Mouse (Mus musculus) midbrain, embryonic 12.5 days (tissue): Measurements from ENCODE around the gene Fgfr2. TPM values are rescaled to one million over a fixed set of nuclear protein-coding genes. Genes with fewer than 3 reads are reported as not detected.

Source experiments
- ATAC-seq: fragments of 200-750 bp; cut with Nextera tagmentation; 2 replicates; pipeline ENCODE4 v1.8.0; 2017; ENCODE audit warnings: low read depth, moderate TSS enrichment, moderate library complexity; ENCODE audit not compliant: low FRiP score
- H3K27ac ChIP-seq: fragments of 300-500 bp; sonication (generic); replicated peaks from 2 replicates; pipeline ENCODE4 v1.5.1; 2016; ENCODE audit warnings: mild to moderate bottlenecking
- H3K27me3 ChIP-seq: fragments of 300-500 bp; sonication (generic); 2 replicates; pipeline ENCODE4 v1.6.1; 2016; ENCODE audit warnings: mild to moderate bottlenecking
- H3K36me3 ChIP-seq: fragments of 300-500 bp; sonication (generic); 2 replicates; pipeline ENCODE4 v1.6.1; 2016
- H3K4me1 ChIP-seq: fragments of 300-500 bp; sonication (generic); 2 replicates; pipeline ENCODE4 v1.6.1; 2016
- H3K4me2 ChIP-seq: fragments of 300-500 bp; sonication (generic); replicated peaks from 2 replicates; pipeline ENCODE4 v1.6.1; 2016; ENCODE audit warnings: mild to moderate bottlenecking, moderate library complexity
- H3K4me3 ChIP-seq: fragments of 300-500 bp; sonication (generic); 2 replicates; pipeline ENCODE4 v1.5.1; 2016; ENCODE audit warnings: mild to moderate bottlenecking
- H3K9ac ChIP-seq: fragments of 300-500 bp; sonication (generic); replicated peaks from 2 replicates; pipeline ENCODE4 v1.6.1; 2016; ENCODE audit warnings: mild to moderate bottlenecking, moderate library complexity
- H3K9me3 ChIP-seq: fragments of 300-500 bp; sonication (generic); 2 replicates; pipeline ENCODE4 v1.6.1; 2016; ENCODE audit warnings: mild to moderate bottlenecking
- WGBS: fragments of 180-500 bp; shearing (Covaris S2); methylation state at CpG from one replicate; pipeline ENCODE4 v1.1.7; 2016; 5-methylcytosine and 5-hydroxymethylcytosine counted together
- polyA plus RNA-seq: library from polyadenylated mRNA; unstranded; fragments of >200 nt; fragmentation: Nextera tagmentation; extraction: Ambion mirVana; gene quantifications from 2 replicates; pipeline ENCODE4 v1.2.1, GENCODE M21; 2016

Gene Fgfr2
- polyA plus RNA-seq, 1 experiment from 2014 or later, result 96.5 TPM

DNA sequence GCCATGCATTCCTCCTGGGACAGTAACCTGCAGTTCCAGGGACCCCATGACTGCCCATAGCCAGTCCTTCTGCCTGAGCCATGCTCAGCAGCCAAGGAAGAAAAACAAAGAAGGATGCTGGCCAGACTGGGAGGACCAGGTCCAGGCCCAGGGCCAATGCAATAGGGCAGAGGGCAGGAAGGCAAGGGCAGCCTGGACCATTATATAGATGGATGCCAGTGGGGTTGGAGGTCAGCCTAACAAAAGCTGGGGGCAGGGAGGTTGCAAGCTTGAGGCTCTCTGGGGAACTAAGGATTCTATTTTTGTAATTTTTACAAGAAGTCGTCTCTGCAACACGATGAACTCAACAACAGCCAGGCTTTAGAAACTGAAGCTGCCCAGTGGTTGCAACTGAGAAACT is 890.2 kb downstream of the Fgfr2 start:
- Histone ChIP-seq H3K36me3 (peaks cover 26% of the 10 kb centered on the region), H3K9me3 (no peaks in the 10 kb centered on the region), H3K4me2 (no peak overlapping the region), H3K27me3 (no peaks in the 10 kb centered on the region), H3K9ac (no peak overlapping the region), H3K27ac (no peak overlapping the region), H3K4me3 (no peak overlapping the region), H3K4me1 (peaks cover 6% of the 10 kb centered on the region; the same call in 1 of the 2 replicates)
- ATAC-seq, result no peak
- WGBS, result 44% methylated on average over 2 of the region's 2 CpGs

DNA sequence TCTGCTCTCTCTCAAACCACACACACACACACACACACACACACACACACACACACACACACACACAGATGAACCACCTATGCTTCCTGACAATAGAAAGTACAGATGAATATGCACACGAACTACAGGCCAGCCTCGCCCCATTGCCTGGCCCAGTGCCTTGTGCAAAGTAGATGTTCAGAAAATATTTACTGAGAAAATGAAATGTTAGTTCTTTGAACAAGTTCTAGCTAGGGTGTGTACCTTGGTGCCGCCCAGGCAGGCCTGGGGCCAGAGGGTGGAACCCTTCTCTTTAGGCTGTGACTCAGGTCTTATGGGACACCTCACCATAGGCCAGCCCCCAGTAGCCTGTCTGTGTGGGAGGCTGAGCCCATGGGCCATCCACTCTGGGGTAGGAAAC is 891.7 kb downstream of the Fgfr2 start:
- no peaks in the 10 kb centered on the region for H3K27me3 ChIP-seq
- peaks cover 6% of the 10 kb centered on the region; the same call in 1 of the 2 replicates for H3K4me1 ChIP-seq
- WGBS, result 94% methylated on average over 3 of the region's 3 CpGs
- H3K4me2 ChIP-seq, result no peak overlapping the region
- H3K36me3 ChIP-seq, result peaks cover 11% of the 10 kb centered on the region
- H3K4me3 ChIP-seq, result no peak overlapping the region
- H3K9me3 ChIP-seq, result no peaks in the 10 kb centered on the region
- H3K27ac ChIP-seq, result no peak overlapping the region
- no peak overlapping the region for H3K9ac ChIP-seq
- no peak for ATAC-seq

DNA sequence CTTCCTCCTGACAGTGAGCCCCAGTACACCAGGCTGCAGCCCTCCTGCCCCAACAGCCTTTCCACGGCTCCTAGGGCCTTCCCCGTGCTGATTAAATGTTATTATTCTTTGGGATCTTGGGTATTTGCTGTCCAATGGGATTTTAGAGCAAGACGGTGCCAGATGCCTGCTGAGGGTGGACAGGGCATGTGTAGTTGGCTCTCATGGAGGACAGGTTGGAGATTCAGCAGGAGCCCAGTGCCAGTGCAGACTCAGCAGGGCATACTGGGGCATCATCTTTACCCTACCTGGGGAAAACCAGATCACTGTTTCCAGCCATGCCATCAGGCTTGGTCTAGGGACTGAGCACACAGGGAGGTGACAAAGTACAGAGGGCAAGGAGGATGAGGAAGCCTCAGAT is 892.2 kb downstream of the Fgfr2 start:
- WGBS, result 80% methylated on average over 3 of the region's 3 CpGs
- no peak for ATAC-seq
- peaks cover 6% of the 10 kb centered on the region; the same call in 1 of the 2 replicates for H3K4me1 ChIP-seq
- no peaks in the 10 kb centered on the region for H3K9me3 ChIP-seq
- 0 out of 2 replicates have a peak overlapping the region, but pooled peaks have one; percentile 25 for H3K27ac ChIP-seq
- no peak overlapping the region for H3K4me3 ChIP-seq
- peaks cover 6% of the 10 kb centered on the region; the same call in 1 of the 2 replicates for H3K36me3 ChIP-seq
- H3K27me3 ChIP-seq, result no peaks in the 10 kb centered on the region
- no peak overlapping the region for H3K9ac ChIP-seq
- no peak overlapping the region for H3K4me2 ChIP-seq

DNA sequence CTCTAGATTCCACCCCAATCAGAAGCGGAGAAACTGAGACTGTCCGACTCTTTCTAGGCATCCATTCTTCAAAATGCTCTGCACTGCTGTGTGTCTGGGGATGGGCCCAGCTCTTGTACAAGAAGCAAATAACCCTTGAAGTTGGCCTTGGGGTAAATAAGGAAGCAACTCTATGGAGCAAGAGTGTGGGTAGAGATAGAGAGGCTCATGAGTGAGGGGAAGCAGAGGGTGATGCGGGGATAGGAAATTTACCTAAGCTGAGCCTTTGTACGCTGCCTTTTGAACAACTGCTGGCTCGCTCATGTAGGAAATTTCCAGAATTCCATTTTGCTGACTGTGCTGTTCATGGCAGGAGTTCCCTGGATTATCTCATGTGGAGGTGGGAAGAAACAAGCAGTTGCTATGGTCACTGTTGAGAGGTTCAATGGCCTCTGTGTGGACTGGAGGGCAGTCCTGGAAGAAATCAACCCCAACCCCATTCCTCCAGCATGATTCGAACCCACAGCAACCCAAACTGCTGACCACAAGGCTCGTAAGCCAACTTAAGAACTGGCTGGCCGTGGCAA is 896.0 kb downstream of the Fgfr2 start:
- H3K9ac ChIP-seq, result no peak overlapping the region
- H3K4me1 ChIP-seq, result peaks cover 10% of the 10 kb centered on the region
- no peaks in the 10 kb centered on the region for H3K36me3 ChIP-seq
- H3K27ac ChIP-seq, result no peak overlapping the region
- no peak overlapping the region for H3K4me2 ChIP-seq
- 88% methylated on average over 8 of the region's 8 CpGs for whole genome bisulfite sequencing
- no peaks in the 10 kb centered on the region for H3K9me3 ChIP-seq
- no peak overlapping the region for H3K4me3 ChIP-seq
- 0 out of 2 replicates have a peak, but pooled peaks have one; percentile 28 for ATAC-seq
- no peaks in the 10 kb centered on the region for H3K27me3 ChIP-seq

DNA sequence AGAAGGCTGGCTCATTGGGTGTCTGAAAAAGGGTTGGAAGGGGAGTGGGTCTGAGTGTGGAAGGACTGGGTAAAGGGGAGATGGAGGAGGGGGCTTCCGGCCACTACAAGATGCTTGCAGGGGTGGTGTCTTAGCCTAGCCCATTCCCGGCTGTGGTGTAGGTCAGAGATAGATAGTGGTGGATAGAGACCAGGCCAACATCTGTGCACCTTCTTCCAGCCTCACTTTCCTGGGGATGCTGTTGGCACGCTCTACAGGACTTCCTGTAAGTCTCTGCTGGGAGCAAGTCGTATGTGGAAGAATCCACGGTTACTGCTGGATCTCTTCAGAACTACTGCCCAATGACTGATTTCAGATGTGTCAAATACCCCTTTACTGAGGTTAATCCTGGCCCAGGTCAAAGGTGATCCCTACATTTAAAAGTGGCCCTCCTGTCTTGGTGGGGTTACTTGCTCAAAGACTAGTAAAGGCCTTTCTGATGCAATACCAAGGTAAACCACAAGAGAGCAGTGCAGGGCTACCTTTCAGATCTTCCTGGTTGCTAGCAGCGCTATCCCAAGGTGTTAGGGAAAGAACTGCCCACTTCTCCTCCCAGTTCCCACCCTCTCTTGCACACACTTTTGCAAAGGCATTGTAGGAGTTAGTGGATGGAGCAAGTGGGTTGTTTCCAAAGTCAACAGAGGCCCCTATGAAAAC is 896.6 kb downstream of the Fgfr2 start:
- H3K4me2 ChIP-seq, result no peak overlapping the region
- H3K4me3 ChIP-seq, result no peak overlapping the region
- ATAC-seq, result peak; percentile 64; the same call in 1 of the 2 replicates
- H3K36me3 ChIP-seq, result no peaks in the 10 kb centered on the region
- 57% methylated on average over 6 of the region's 6 CpGs for WGBS
- H3K4me1 ChIP-seq, result peaks cover 10% of the 10 kb centered on the region
- no peaks in the 10 kb centered on the region for H3K27me3 ChIP-seq
- H3K27ac ChIP-seq, result no peak overlapping the region
- H3K9ac ChIP-seq, result no peak overlapping the region
- H3K9me3 ChIP-seq, result no peaks in the 10 kb centered on the region

DNA sequence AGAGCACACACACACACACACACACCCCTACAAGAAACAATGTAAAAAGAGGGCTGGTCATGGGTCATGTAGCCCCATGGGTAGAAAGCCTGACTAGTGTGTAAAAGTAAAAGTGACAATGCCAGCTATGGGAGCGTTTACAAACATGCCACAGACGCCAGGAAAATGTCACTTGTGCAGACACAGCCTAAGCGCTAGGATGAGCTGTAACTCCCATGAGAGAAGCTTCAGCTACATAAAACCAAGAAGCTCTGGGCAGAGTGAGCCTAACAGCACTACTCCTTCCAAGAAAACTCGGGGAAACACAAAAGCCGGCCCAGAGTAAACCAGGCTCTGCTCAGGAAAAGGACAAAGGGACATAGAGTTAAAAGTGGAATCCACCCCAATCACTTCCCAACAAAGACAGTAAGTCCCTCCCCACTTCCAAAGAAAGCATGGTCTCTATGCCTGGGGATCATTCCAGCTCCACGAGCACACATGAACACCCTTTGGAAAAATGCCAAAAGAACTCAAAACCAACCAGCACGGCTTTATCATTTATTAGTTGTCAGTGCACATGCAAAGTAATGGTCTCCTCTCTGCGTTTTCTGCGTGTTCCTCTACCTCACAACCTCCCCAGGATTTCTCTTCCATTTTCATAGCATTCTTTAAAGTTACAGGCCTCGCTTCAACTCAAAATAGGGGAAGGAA is 899.6 kb downstream of the Fgfr2 start:
- Histone ChIP-seq H3K27me3 (no peaks in the 10 kb centered on the region), H3K9me3 (no peaks in the 10 kb centered on the region), H3K27ac (no peak overlapping the region), H3K36me3 (no peaks in the 10 kb centered on the region), H3K4me2 (no peak overlapping the region), H3K4me3 (no peak overlapping the region), H3K9ac (no peak overlapping the region), H3K4me1 (peaks cover 8% of the 10 kb centered on the region; the same call in 1 of the 2 replicates)
- no peak for ATAC-seq
- 59% methylated on average over 10 of the region's 10 CpGs for WGBS

DNA sequence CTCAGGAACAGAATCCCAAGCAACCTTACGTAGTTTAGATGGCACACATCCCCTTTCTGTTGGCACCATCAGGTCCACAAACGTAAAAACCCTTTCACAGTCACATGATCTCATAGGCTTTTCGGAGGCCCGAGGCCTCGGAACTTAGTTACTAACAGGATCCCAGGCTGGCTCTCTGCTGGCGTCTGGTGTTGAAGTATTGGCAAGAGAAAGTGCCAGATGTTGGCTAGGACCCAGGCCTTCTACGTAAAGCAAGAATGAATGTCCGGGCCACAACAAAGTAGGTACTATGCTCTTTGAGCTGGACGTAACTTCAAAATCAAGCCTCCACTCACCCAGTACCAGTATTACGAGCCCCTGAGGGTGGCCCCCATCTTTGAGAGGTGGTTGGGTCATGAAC is 909.1 kb downstream of the Fgfr2 start:
- no peak overlapping the region for H3K4me2 ChIP-seq
- H3K4me3 ChIP-seq, result no peak overlapping the region
- no peaks in the 10 kb centered on the region for H3K36me3 ChIP-seq
- H3K4me1 ChIP-seq, result 0 out of 2 replicates have a peak, but pooled peaks cover 9% of the 10 kb centered on the region
- no peak for ATAC-seq
- 80% methylated on average over 10 of the region's 10 CpGs for WGBS
- no peaks in the 10 kb centered on the region for H3K9me3 ChIP-seq
- H3K27ac ChIP-seq, result no peak overlapping the region
- no peak overlapping the region for H3K9ac ChIP-seq
- no peaks in the 10 kb centered on the region; the same call in 1 of the 2 replicates for H3K27me3 ChIP-seq

DNA sequence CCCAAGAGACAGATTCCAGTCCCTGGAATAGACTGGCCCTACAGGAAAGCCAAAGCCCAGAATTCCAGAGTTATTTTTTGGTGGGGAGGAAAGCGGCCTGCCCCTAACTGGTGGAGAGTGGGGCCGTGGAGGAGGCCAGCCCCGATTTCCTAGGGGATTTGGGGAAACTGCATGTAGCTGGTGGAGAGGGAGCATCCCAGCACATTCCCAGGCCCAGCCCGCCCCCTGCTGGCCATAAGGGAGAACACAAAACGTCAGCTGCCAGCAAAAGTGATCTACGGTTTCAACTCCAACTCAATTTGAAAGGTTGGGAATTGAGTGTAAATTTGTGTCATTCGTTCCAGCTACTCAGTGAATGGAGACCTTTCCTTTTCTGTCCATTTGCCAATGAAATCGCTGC is 909.7 kb downstream of the Fgfr2 start:
- whole genome bisulfite sequencing, result 7% methylated on average over 8 of the region's 8 CpGs
- no peak overlapping the region for H3K9ac ChIP-seq
- H3K4me1 ChIP-seq, result 0 out of 2 replicates have a peak, but pooled peaks cover 10% of the 10 kb centered on the region
- H3K4me3 ChIP-seq, result no peak overlapping the region
- no peaks in the 10 kb centered on the region for H3K9me3 ChIP-seq
- no peaks in the 10 kb centered on the region; the same call in 1 of the 2 replicates for H3K27me3 ChIP-seq
- ATAC-seq, result 0 out of 2 replicates have a peak, but pooled peaks have one; percentile 30
- H3K27ac ChIP-seq, result no peak overlapping the region
- no peak overlapping the region for H3K4me2 ChIP-seq
- H3K36me3 ChIP-seq, result no peaks in the 10 kb centered on the region

DNA sequence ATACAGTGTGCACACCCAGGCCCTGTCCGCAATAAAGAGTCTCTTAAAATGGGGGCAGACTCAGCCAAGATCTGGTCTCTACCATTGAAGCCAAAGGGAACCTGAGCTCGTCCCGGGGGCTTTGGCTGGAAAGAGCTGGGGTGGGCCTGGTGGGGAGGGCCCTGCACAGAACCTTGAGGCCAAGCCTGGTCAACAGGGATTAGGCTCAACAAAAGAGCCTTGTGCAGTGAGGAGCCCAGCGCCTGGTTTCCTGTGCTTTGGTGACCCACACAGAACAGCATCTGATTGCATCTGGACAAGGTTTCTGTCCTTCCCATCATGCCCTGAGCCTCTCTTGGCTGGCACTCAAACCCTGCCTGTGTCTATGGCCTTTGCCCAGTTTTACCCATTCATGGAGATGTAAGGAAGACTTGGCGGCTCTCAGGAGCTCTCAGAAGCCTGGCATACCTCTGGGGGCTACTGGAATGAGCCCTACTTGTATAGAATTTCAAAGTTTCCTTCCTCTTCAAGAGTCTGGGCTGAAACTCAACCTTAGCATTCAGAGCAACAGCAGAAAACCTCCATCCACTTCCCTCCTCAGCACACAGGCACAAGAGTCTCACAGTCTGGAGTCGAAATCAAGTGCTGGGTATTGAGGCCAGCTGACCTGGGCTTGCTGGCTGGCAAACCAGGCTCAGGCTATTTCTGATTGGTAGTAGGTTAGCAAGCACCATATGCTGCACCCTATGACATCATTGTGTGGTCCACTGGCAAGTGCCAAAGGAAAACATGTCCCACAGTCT is 911.0 kb downstream of the Fgfr2 start:
- Histone ChIP-seq H3K9ac (no peak overlapping the region), H3K36me3 (no peaks in the 10 kb centered on the region), H3K4me1 (0 out of 2 replicates have a peak, but pooled peaks cover 10% of the 10 kb centered on the region), H3K27ac (no peak overlapping the region), H3K4me2 (no peak overlapping the region), H3K27me3 (no peaks in the 10 kb centered on the region; the same call in 1 of the 2 replicates), H3K4me3 (no peak overlapping the region), H3K9me3 (no peaks in the 10 kb centered on the region)
- WGBS, result 70% methylated on average over 6 of the region's 6 CpGs
- ATAC-seq, result no peak

DNA sequence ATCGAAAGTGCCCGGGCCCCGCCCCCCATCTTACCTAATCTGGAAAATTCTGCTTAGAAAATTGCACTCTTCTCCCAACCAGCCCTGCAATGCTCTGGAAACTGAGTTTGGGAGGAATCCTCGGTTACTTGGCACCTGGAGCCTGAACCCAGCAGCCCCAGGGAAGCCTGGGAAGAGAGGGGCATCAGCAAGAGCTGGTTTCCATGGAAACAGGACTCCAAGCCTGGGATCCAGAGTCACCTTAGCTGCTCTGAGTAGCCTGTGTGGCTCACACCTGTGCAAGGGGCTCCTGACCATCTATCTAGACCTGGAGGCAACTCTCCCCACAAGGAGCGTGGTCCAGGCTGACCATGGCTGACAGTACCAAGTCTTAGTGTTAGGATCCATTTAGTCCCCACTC is 912.5 kb downstream of the Fgfr2 start:
- H3K4me1 ChIP-seq, result 0 out of 2 replicates have a peak, but pooled peaks cover 10% of the 10 kb centered on the region
- no peak overlapping the region for H3K4me3 ChIP-seq
- no peaks in the 10 kb centered on the region for H3K27me3 ChIP-seq
- H3K9ac ChIP-seq, result no peak overlapping the region
- WGBS, result 84% methylated on average over 5 of the region's 5 CpGs
- H3K4me2 ChIP-seq, result no peak overlapping the region
- H3K36me3 ChIP-seq, result no peaks in the 10 kb centered on the region
- no peaks in the 10 kb centered on the region for H3K9me3 ChIP-seq
- no peak for ATAC-seq
- H3K27ac ChIP-seq, result no peak overlapping the region

DNA sequence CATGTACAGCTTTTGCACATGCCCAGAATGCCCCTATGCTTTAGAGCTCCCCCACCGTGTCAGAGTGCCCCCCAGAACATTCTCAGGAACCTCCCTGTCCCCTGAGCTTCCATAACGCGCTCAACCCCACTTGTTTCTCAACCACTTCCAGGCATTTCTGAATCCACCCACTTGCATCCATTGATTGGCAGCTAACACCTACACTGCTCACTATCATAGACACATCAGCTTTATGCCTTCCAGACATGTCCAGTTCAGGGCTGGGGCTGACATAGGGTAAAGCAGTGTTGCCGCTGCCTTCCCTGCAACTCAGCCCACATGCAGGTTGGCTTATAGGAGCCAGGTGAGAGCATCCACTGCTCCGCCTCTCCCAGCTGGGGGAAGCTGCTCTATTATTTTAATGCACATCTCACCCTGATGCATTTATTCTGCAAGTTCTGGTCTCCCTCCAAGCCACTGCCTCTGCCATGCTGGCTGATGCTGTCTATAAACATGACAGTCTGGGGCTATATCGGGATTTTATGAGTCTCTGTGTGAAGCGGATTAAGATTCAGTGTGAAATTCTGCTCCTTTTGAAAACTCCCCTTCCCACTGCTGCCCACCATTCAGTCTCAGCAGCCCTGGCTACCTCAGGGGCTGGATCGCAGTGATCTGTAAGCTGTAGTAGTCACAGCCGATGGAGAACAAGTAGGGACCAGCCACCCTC is 914.1 kb downstream of the Fgfr2 start:
- no peak overlapping the region for H3K27ac ChIP-seq
- no peaks in the 10 kb centered on the region for H3K9me3 ChIP-seq
- ATAC-seq, result no peak
- WGBS, result 80% methylated on average over 9 of the region's 9 CpGs
- H3K4me2 ChIP-seq, result no peak overlapping the region
- H3K4me3 ChIP-seq, result no peak overlapping the region
- 0 out of 2 replicates have a peak, but pooled peaks cover 10% of the 10 kb centered on the region for H3K4me1 ChIP-seq
- H3K36me3 ChIP-seq, result no peaks in the 10 kb centered on the region
- no peaks in the 10 kb centered on the region for H3K27me3 ChIP-seq
- H3K9ac ChIP-seq, result no peak overlapping the region
